Mouse (Mus musculus): ENCODE measurements around the gene Vdr.

The Vdr gene

GRCm38 (mm10) chr15:97910530-97910929 lies at the start of gene Vdr:
Vdr (minus strand) TSS chr15:97910630.
- no peak for DNase-seq (ENCODE audit: low spot score in 2 of 2)

- no peak for DNase-seq (ENCODE audit: low spot score in 2 of 2)
Measured at GRCm38 (mm10) chr15:97956416-97956815, 46.0 kb upstream of the Vdr start.

- no peak for DNase-seq (ENCODE audit: low spot score in 2 of 2)
Measured at GRCm38 (mm10) chr15:97955742-97956141, 45.3 kb upstream of the Vdr start.

GRCm38 (mm10) chr15:97955286-97955685 lies 44.9 kb upstream of the Vdr start:
- DNase-seq (ENCODE audit: low spot score in 2 of 2) = no peak

- no peak for DNase-seq (ENCODE audit: low spot score in 2 of 2)
Measured at GRCm38 (mm10) chr15:97954671-97955070, 44.2 kb upstream of the Vdr start.

GRCm38 (mm10) chr15:97952889-97953189 lies 42.4 kb upstream of the Vdr start:
- no peak for DNase-seq (ENCODE audit: low spot score in 2 of 2)

GRCm38 (mm10) chr15:97952137-97952888 lies 41.9 kb upstream of the Vdr start:
- DNase-seq (ENCODE audit: low spot score in 2 of 2) = peak in 1 of 2 experiments; percentile 39

- no peak for DNase-seq (ENCODE audit: low spot score in 2 of 2)
Measured at GRCm38 (mm10) chr15:97950240-97950639, 39.8 kb upstream of the Vdr start.

- DNase-seq (ENCODE audit: low spot score in 2 of 2) = no peak
Measured at GRCm38 (mm10) chr15:97949706-97950105, 39.3 kb upstream of the Vdr start.

- DNase-seq (ENCODE audit: low spot score in 2 of 2) = no peak
Measured at GRCm38 (mm10) chr15:97948720-97949119, 38.3 kb upstream of the Vdr start.

- no peak for DNase-seq (ENCODE audit: low spot score in 2 of 2)
Measured at GRCm38 (mm10) chr15:97945656-97946315, 35.4 kb upstream of the Vdr start.

GRCm38 (mm10) chr15:97944919-97945574 lies 34.6 kb upstream of the Vdr start:
- DNase-seq (ENCODE audit: low spot score in 2 of 2) = no peak

GRCm38 (mm10) chr15:97943356-97943755 lies 32.9 kb upstream of the Vdr start:
- no peak for DNase-seq (ENCODE audit: low spot score in 2 of 2)

GRCm38 (mm10) chr15:97942538-97942937 lies 32.1 kb upstream of the Vdr start:
- no peak for DNase-seq (ENCODE audit: low spot score in 2 of 2)

- no peak for DNase-seq (ENCODE audit: low spot score in 2 of 2)
Measured at GRCm38 (mm10) chr15:97941306-97941705, 30.9 kb upstream of the Vdr start.

- DNase-seq (ENCODE audit: low spot score in 2 of 2) = no peak
Measured at GRCm38 (mm10) chr15:97940088-97940487, 29.7 kb upstream of the Vdr start.

- no peak for DNase-seq (ENCODE audit: low spot score in 2 of 2)
Measured at GRCm38 (mm10) chr15:97938580-97938979, 28.1 kb upstream of the Vdr start.

GRCm38 (mm10) chr15:97932441-97932840 lies 22.0 kb upstream of the Vdr start:
- DNase-seq (ENCODE audit: low spot score in 2 of 2) = no peak

- DNase-seq (ENCODE audit: low spot score in 2 of 2) = no peak
Measured at GRCm38 (mm10) chr15:97929259-97929824, 18.9 kb upstream of the Vdr start.

GRCm38 (mm10) chr15:97927821-97928220 lies 17.4 kb upstream of the Vdr start:
- DNase-seq (ENCODE audit: low spot score in 2 of 2) = no peak

- DNase-seq (ENCODE audit: low spot score in 2 of 2) = no peak
Measured at GRCm38 (mm10) chr15:97927018-97927417, 16.6 kb upstream of the Vdr start.

GRCm38 (mm10) chr15:97922421-97922820 lies 12.0 kb upstream of the Vdr start:
- no peak for DNase-seq (ENCODE audit: low spot score in 2 of 2)

- no peak for DNase-seq (ENCODE audit: low spot score in 2 of 2)
Measured at GRCm38 (mm10) chr15:97921796-97922195, 11.4 kb upstream of the Vdr start.

All from urinary bladder, postnatal 4 days (tissue).